Mouse (Mus musculus) limb, embryonic 10.5 days (tissue): Measurements from ENCODE around the gene Nnat. TPM values are rescaled to one million over a fixed set of nuclear protein-coding genes. Genes with fewer than 3 reads are reported as not detected.
"Not testable (repeated sequence)": the region's sequence is repeated elsewhere in the genome, so short reads cannot be mapped to it uniquely, and the experiment has no call there.

Experiments used
- DNase-seq: peaks from one replicate; pipeline ENCODE4 v3.0.0-alpha.2; 2017; ENCODE audit warnings: low spot score
- H3K27ac ChIP-seq: fragments of 300-500 bp; sonication (generic); 2 replicates; pipeline ENCODE4 v1.5.1; 2016; ENCODE audit warnings: mild to moderate bottlenecking
- H3K27me3 ChIP-seq: fragments of 300-500 bp; sonication (generic); 2 replicates; pipeline ENCODE4 v1.6.1; 2016; ENCODE audit warnings: low read depth, mild to moderate bottlenecking; ENCODE audit not compliant: poor library complexity, severe bottlenecking
- H3K36me3 ChIP-seq: fragments of 300-500 bp; sonication (generic); 2 replicates; pipeline ENCODE4 v1.6.1; 2016; ENCODE audit warnings: mild to moderate bottlenecking, moderate library complexity
- H3K4me1 ChIP-seq: fragments of 300-500 bp; sonication (generic); 2 replicates; pipeline ENCODE4 v1.6.1; 2016
- H3K4me3 ChIP-seq: fragments of 300-500 bp; sonication (generic); 2 replicates; pipeline ENCODE4 v1.5.1; 2016; ENCODE audit warnings: mild to moderate bottlenecking, moderate library complexity
- H3K9me3 ChIP-seq: fragments of 300-500 bp; sonication (generic); replicated peaks from 2 replicates; pipeline ENCODE4 v1.6.1; 2016; ENCODE audit warnings: mild to moderate bottlenecking
- WGBS: fragments of 180-500 bp; shearing (Covaris S2); methylation state at CpG from one replicate; pipeline ENCODE4 v1.1.7; 2016; 5-methylcytosine and 5-hydroxymethylcytosine counted together
- microRNA-seq: library from miRNA; unstranded; fragments of <30 nt; microRNA quantifications from one replicate; pipeline ENCODE4, GENCODE M21; 2017
- polyA plus RNA-seq: library from polyadenylated mRNA; unstranded; fragments of >200 nt; fragmentation: Nextera tagmentation; extraction: Ambion mirVana; gene quantifications from 2 replicates; pipeline ENCODE4 v1.2.1, GENCODE M21; 2016

The Nnat gene
- polyA plus RNA-seq, 1 experiment from 2014 or later: 2,112 TPM

DNA sequence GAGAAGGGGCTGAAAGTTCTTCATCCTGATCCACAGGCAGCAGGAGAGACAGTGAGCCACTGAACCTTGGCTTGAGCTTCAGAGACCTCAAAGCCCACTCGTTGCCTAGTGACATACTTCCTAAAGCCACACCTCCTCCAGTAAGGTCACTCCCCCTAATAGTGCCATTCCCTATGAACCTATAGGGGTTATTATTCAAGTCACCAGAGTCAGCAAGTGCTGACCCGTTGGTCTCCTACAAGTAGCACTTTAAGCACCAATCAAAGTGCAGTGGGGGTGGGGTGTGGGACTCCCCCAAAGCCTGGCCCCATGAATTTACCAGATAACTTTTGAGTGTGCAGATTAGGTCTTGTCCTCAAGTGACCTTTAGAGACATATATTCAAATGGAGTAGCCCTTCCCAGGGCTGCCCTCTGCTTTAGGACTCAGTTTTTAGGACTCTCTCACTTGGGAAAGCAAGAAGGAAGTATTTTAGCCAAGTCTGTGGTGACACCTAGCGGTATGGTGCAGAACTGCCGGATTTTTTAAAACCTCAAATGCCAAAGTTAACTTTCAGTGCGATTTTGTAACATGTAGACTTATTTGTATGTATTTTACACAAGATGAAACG, 11.4 kb downstream of the Nnat start, which contains the start of gene Blcap:
Gene Blcap, minus strand, starts transcription at position 51 of the 609 bp plus-strand sequence.
- WGBS: 11% methylated on average over 6 of the region's 6 CpGs
- H3K9me3 ChIP-seq: no peaks in the 10 kb centered on the region
- no peak within 1 kb of the TSS for H3K4me3 ChIP-seq
- H3K27me3 ChIP-seq: no peaks in the 10 kb centered on the region
- DNase-seq: peak; percentile 67
- H3K4me1 ChIP-seq: peaks cover 25% of the 10 kb centered on the region
- no peaks in the 10 kb centered on the region for H3K36me3 ChIP-seq
- peak within 1 kb of the TSS; percentile 36; the same call in 1 of the 2 replicates for H3K27ac ChIP-seq

DNA sequence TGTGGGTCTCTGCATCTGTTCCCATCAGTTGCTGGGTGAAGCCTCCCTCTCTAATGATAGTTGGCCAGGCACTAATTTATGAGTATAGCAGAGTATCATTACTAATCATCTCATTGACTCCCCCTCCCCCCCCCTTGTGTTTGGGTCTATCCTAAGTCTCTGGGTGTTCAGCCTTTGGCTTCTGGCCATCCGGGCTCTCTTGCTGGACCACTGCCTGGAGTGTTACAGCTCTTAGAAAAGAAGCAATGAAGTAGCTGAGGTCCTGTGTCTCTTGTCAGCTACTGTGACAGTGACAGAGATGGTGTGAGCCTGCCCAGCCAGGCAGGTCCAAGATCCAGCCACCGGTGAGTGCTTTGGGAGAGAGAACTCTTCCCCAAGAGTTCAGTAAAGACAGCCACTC, 12.9 kb downstream of the Nnat start:
- 73% methylated on average over 2 of the region's 2 CpGs for WGBS
- Histone ChIP-seq H3K9me3 (no peaks in the 10 kb centered on the region), H3K27me3 (no peaks in the 10 kb centered on the region), H3K36me3 (no peaks in the 10 kb centered on the region), H3K4me1 (peaks cover 14% of the 10 kb centered on the region), H3K27ac (no peak overlapping the region), H3K4me3 (no peak overlapping the region)
- no peak for DNase-seq

DNA sequence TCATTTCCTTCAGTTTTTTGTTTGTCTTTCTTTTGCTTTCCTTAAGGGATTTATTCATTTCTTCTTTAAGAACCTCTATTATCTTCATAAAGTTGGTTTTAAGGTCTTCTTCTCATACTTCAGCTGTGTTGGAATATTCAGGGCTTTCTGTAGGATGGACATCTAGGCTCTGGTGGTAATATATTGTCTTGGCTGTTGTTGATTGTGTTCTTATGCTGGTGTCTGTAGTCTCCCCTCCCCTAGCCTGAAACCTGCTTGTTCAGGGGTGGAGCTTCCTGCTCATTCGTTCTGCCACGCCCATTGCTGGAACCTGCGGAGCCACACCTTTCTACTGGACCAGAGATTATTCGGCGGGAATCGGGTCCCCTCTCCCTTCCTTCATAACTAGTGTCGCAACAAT, 25.5 kb downstream of the Nnat start:
- H3K27ac ChIP-seq, H3K4me1 ChIP-seq, H3K4me3 ChIP-seq, H3K9me3 ChIP-seq, DNase-seq, H3K27me3 ChIP-seq, H3K36me3 ChIP-seq: not testable (repeated sequence)
- WGBS: 32% methylated on average over 7 of the region's 7 CpGs

DNA sequence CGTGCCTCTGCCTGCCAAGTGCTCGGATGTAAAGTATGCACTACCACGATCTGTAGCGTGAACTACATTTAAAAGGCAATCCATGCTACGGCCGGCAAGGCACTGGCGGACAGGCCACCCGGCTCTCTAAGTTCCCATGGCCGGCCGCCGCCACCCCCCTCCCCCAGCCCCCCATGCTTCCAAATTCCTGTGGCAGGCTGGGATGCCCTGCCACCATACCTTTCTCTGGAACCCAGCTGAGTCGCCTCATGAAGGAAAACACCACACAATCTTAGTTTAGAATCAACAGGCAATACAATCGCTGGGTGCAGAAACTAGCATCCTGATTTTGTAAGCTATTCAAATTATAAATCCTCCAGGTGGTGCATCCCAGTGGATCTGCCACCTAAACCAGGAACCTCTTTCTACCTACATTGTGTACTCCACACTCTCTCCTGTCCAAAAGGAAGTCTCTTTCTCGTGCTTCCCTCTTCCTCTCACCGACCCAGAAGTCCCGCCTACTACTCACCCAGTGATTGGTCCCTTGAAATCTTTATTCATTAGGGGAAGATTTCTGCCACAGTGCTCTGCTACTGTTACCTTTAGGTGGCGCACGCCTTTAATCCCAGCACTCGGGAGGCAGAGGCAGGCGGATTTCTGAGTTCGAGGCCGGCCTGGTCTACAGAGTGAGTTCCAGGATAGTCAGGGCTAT, 37.1 kb downstream of the Nnat start:
- no peaks in the 10 kb centered on the region for H3K9me3 ChIP-seq
- H3K4me3 ChIP-seq: no peak overlapping the region
- H3K27me3 ChIP-seq: no peaks in the 10 kb centered on the region
- 64% methylated on average over 22 of the region's 22 CpGs for whole genome bisulfite sequencing
- H3K36me3 ChIP-seq: no peaks in the 10 kb centered on the region
- DNase-seq: no peak
- no peak overlapping the region for H3K27ac ChIP-seq
- no peaks in the 10 kb centered on the region for H3K4me1 ChIP-seq

DNA sequence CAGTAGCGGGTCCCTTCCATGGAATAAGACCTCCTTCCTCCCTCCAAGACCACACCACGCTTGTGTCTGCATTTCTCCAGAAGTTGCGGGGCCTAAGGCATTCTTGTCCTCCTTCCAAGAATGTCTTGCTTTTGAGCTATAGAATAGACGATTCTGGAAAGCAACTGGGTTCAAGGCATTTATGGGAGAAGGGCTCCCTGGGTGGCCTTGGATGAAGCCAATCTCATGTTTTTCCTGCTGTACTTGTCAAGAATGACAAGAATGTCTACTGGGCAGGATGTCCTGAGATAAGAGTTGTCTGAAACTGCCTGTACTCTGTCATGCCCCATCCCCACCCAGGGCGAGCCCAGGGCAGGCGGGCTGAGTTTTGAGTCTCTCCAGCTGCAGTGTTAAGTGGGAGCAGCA, 41.6 kb downstream of the Nnat start:
- no peak overlapping the region for H3K27ac ChIP-seq
- no peaks in the 10 kb centered on the region for H3K9me3 ChIP-seq
- H3K4me3 ChIP-seq: no peak overlapping the region
- peaks cover 7% of the 10 kb centered on the region; the same call in 1 of the 2 replicates for H3K4me1 ChIP-seq
- peaks cover 16% of the 10 kb centered on the region for H3K27me3 ChIP-seq
- DNase-seq: no peak
- 79% methylated on average over 6 of the region's 6 CpGs for WGBS
- no peaks in the 10 kb centered on the region for H3K36me3 ChIP-seq

DNA sequence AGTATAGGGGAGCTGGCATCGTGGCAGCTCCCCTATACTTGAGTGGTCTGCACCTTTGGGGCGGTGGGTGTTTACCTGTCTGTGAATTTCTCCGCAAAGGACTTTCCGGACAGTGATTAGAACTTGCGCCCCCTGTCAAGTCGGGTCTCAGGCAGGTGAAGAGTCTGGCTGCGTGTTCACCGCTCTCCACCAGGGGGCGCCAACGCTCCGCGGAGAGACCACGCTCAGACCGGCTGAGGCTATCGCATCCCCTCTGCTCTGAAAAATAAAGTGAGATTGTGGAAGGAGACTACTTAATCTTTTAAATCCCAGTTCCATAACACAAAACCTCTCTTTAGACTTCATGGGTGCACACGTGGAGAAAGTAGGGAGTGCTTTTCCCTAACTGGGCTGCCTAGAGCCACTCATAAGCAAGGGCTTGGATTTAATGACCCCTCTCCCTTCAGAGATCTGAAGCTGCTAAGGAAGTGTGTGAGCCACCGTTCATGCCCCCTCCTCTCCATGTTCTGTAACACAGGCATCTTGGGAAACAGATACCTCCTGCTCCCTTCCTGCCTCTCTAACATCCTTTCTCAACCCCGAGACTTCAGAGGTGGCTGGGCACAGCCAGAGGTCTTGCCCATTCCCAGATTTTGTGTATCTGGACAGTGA, 45.3 kb downstream of the Nnat start:
- peak; percentile 95 for DNase-seq
- Histone ChIP-seq H3K36me3 (no peaks in the 10 kb centered on the region), H3K27ac (no peak overlapping the region), H3K4me1 (peaks cover 15% of the 10 kb centered on the region), H3K4me3 (no peak overlapping the region), H3K9me3 (no peaks in the 10 kb centered on the region), H3K27me3 (peaks cover 16% of the 10 kb centered on the region)
- 6% methylated on average over 18 of the region's 18 CpGs for WGBS

DNA sequence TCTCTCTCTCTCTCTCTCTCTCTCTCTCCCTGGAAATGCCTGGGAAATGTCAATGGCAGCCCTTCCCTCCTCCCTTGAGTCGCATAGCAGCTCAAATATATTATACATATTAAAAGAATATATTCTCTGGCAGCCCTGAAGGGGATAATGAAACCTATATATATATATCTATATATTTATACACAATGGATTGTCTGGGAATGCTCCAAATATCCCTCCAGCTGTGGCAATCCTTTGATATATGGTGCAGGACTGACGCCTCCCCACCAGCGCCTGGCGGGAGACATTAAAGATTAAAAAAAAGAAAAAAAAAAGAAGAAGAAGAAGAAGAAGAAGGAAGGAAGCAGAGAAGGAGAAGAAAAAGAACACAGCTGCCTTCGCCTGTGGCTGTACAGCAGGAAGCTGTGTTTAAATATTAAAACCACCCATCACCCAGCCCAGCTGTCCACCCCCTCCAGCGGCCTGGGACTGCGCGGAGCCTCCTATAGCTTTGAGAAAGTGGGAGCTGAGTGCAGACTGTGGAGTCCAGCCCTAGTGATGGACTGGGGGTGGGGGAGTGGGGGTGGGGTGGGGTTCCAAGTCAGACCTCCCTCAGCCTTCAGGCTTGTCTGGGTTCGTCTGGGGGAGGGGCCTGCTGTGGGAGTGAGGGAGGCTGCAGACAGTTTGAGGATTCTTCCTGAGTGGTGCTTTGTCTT, 47.8 kb downstream of the Nnat start:
- H3K27ac ChIP-seq: no peak overlapping the region
- H3K4me1 ChIP-seq: peaks cover 15% of the 10 kb centered on the region
- H3K4me3 ChIP-seq: no peak overlapping the region
- no peak for DNase-seq
- H3K36me3 ChIP-seq: no peaks in the 10 kb centered on the region
- no peaks in the 10 kb centered on the region for H3K9me3 ChIP-seq
- WGBS: 60% methylated on average over 9 of the region's 9 CpGs
- H3K27me3 ChIP-seq: peaks cover 22% of the 10 kb centered on the region

DNA sequence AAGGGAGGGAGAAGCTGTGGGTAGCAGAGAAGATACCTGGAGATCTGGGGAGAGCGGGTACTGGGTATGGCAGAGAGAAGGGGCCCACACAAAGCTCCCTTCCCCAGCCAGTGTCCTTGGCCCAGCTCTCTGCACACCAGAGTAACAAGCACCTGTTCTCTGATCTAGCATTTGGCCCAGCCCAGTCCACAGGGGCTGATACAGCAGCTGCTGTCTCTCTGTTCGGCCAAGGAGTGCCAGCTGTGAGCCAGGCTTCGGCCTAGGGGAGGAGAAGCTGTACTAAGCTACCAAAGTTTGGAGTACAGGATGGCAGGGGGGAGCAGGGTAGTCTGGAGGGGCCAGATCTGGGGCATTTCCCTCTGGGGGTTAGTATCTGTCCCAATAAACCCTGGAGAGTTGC, 51.9 kb downstream of the Nnat start:
- no peaks in the 10 kb centered on the region for H3K9me3 ChIP-seq
- no peak for DNase-seq
- peaks cover 20% of the 10 kb centered on the region; the same call in 1 of the 2 replicates for H3K27me3 ChIP-seq
- H3K27ac ChIP-seq: no peak overlapping the region
- H3K4me1 ChIP-seq: peaks cover 15% of the 10 kb centered on the region
- no peak overlapping the region for H3K4me3 ChIP-seq
- WGBS: 85% methylated on average over 3 of the region's 3 CpGs
- no peaks in the 10 kb centered on the region for H3K36me3 ChIP-seq

Small RNA genes within 50 kb of the gene (microRNA-seq; reads per million reads assigned to microRNA genes)
- 3.2 reads per million, percentile 2 among the genes with 10 or more reads in this experiment for gene Gm23134

Other genes with a start within 250 kb of the Nnat start
- not detected in 2 replicates for gene Ghrh, start 212.6 kb upstream of the Nnat start, polyA plus RNA-seq
- 70.0 and 70.9 TPM in 2 replicates for gene Manbal, start 192.5 kb upstream of the Nnat start, polyA plus RNA-seq
- 21.7 and 26.2 TPM in 2 replicates for gene Src, start 141.6 kb upstream of the Nnat start, polyA plus RNA-seq
- gene Blcap, start 11.2 kb downstream of the Nnat start, polyA plus RNA-seq: 58.0 and 66.9 TPM in 2 replicates
- 90.7 and 97.8 TPM in 2 replicates for gene Ctnnbl1, start 177.3 kb downstream of the Nnat start, polyA plus RNA-seq